Mouse (Mus musculus): Measurements from ENCODE around the gene Fstl5.

The Fstl5 gene

GRCm38 (mm10) chr3:76074060-76074707 is at the start of gene Fstl5:
Gene Fstl5 (plus strand): TSS chr3:76074270.
- DNase-seq (ENCODE audit: low spot score in 2 of 2): peak; percentile 26 to 65

- no peak for DNase-seq (ENCODE audit: low spot score in 2 of 2)
These were observed 48.5 kb upstream of the Fstl5 start for GRCm38 (mm10) chr3:76025523-76025922.

- DNase-seq (ENCODE audit: low spot score in 2 of 2): no peak
These were observed 22.9 kb upstream of the Fstl5 start for GRCm38 (mm10) chr3:76051124-76051523.

GRCm38 (mm10) chr3:76061996-76062395 is 12.1 kb upstream of the Fstl5 start:
- DNase-seq (ENCODE audit: low spot score in 2 of 2): no peak

- no peak for DNase-seq (ENCODE audit: low spot score in 2 of 2)
These were observed 6.2 kb upstream of the Fstl5 start for GRCm38 (mm10) chr3:76067920-76068319.

GRCm38 (mm10) chr3:76072826-76073225 is 1.2 kb upstream of the Fstl5 start:
- DNase-seq (ENCODE audit: low spot score in 2 of 2): no peak

GRCm38 (mm10) chr3:76140445-76140844 is 66.4 kb downstream of the Fstl5 start:
- DNase-seq (ENCODE audit: low spot score in 2 of 2): no peak

- peak in 1 of 2 experiments; percentile 55 for DNase-seq (ENCODE audit: low spot score in 2 of 2)
These were observed 73.8 kb downstream of the Fstl5 start for GRCm38 (mm10) chr3:76147846-76148245.

GRCm38 (mm10) chr3:76238834-76239233 is 164.8 kb downstream of the Fstl5 start:
- DNase-seq (ENCODE audit: low spot score in 2 of 2): no peak

GRCm38 (mm10) chr3:76251385-76251784 is 177.3 kb downstream of the Fstl5 start:
- DNase-seq (ENCODE audit: low spot score in 2 of 2): no peak

- DNase-seq (ENCODE audit: low spot score in 2 of 2): no peak
These were observed 218.9 kb downstream of the Fstl5 start for GRCm38 (mm10) chr3:76292993-76293392.

- DNase-seq (ENCODE audit: low spot score in 2 of 2): no peak
These were observed 220.3 kb downstream of the Fstl5 start for GRCm38 (mm10) chr3:76294394-76294793.

GRCm38 (mm10) chr3:76301026-76301773 is 227.1 kb downstream of the Fstl5 start:
- no peak for DNase-seq (ENCODE audit: low spot score in 2 of 2)

- no peak for DNase-seq (ENCODE audit: low spot score in 2 of 2)
These were observed 242.9 kb downstream of the Fstl5 start for GRCm38 (mm10) chr3:76316991-76317390.

- DNase-seq (ENCODE audit: low spot score in 2 of 2): no peak
These were observed 245.5 kb downstream of the Fstl5 start for GRCm38 (mm10) chr3:76319531-76319930.

GRCm38 (mm10) chr3:76322431-76322830 is 248.4 kb downstream of the Fstl5 start:
- no peak for DNase-seq (ENCODE audit: low spot score in 2 of 2)

GRCm38 (mm10) chr3:76336922-76337321 is 262.9 kb downstream of the Fstl5 start:
- DNase-seq (ENCODE audit: low spot score in 2 of 2): no peak

- no peak for DNase-seq (ENCODE audit: low spot score in 2 of 2)
These were observed 292.9 kb downstream of the Fstl5 start for GRCm38 (mm10) chr3:76367000-76367399.

GRCm38 (mm10) chr3:76369910-76370309 is 295.8 kb downstream of the Fstl5 start:
- no peak for DNase-seq (ENCODE audit: low spot score in 2 of 2)

GRCm38 (mm10) chr3:76428775-76429372 is 354.8 kb downstream of the Fstl5 start:
- no peak for DNase-seq (ENCODE audit: low spot score in 2 of 2)

- no peak for DNase-seq (ENCODE audit: low spot score in 2 of 2)
These were observed 393.3 kb downstream of the Fstl5 start for GRCm38 (mm10) chr3:76467229-76467874.

GRCm38 (mm10) chr3:76468147-76468546 is 394.1 kb downstream of the Fstl5 start:
- no peak for DNase-seq (ENCODE audit: low spot score in 2 of 2)
